Mouse (Mus musculus) urinary bladder, postnatal 25 days (tissue): ENCODE data around the gene Olfr656.

Source experiments
- DNase-seq: peaks from one replicate; pipeline ENCODE4 v3.0.0; 2022; ENCODE audit warnings: low spot score

The Olfr656 gene

GRCm38 (mm10) chr7:104613655-104614054, at the start of gene Olfr656:
TSS of gene Olfr656 (plus strand) at chr7:104613955.
- DNase-seq = no peak

GRCm38 (mm10) chr7:104577014-104577413, 36.7 kb upstream of the Olfr656 start, which contains the start of gene Olfr653:
TSS of gene Olfr653 (plus strand) at chr7:104577314.
- DNase-seq = no peak

- no peak for DNase-seq
Measured at GRCm38 (mm10) chr7:104580846-104581245, 32.9 kb upstream of the Olfr656 start.

- no peak for DNase-seq
Measured at GRCm38 (mm10) chr7:104581429-104581828, 32.3 kb upstream of the Olfr656 start.

GRCm38 (mm10) chr7:104586725-104587124, 27.0 kb upstream of the Olfr656 start, which contains the start of gene Olfr654:
TSS of gene Olfr654 (plus strand) at chr7:104587025.
- no peak for DNase-seq

- no peak for DNase-seq
Measured at GRCm38 (mm10) chr7:104588274-104588673, 25.5 kb upstream of the Olfr656 start.

GRCm38 (mm10) chr7:104601679-104602078, 12.1 kb upstream of the Olfr656 start, which contains the start of gene Olfr655:
TSS of gene Olfr655 (minus strand) at chr7:104601779.
- no peak for DNase-seq

GRCm38 (mm10) chr7:104603173-104603572, 10.6 kb upstream of the Olfr656 start:
- peak; percentile 7 for DNase-seq

- DNase-seq = no peak
Measured at GRCm38 (mm10) chr7:104604727-104605126, 9.0 kb upstream of the Olfr656 start.

GRCm38 (mm10) chr7:104624494-104624893, 10.7 kb downstream of the Olfr656 start, which contains the start of gene Olfr657:
TSS of gene Olfr657 (plus strand) at chr7:104624794.
- DNase-seq = no peak

- DNase-seq = no peak
Measured at GRCm38 (mm10) chr7:104646841-104647482, 33.2 kb downstream of the Olfr656 start, which contains the start of gene Olfr658. TSS of gene Olfr658 (minus strand) at chr7:104647305.

GRCm38 (mm10) chr7:104666453-104666852, 52.7 kb downstream of the Olfr656 start, which contains the start of gene Olfr659:
TSS of gene Olfr659 (plus strand) at chr7:104666753.
- no peak for DNase-seq
